Mouse (Mus musculus) limb, embryonic 13.5 days (tissue): ENCODE measurements around the gene Rap1gap2. TPM values are rescaled to one million over a fixed set of nuclear protein-coding genes. Genes with fewer than 3 reads are reported as not detected.

ENCODE experiments used
- ATAC-seq: fragments of 200-750 bp; cut with Nextera tagmentation; 2 replicates; pipeline ENCODE4 v1.8.0; 2017; ENCODE audit warnings: low read depth, moderate number of reproducible peaks, moderate TSS enrichment; ENCODE audit not compliant: low FRiP score
- H3K27ac ChIP-seq: fragments of 300-500 bp; sonication (generic); 2 replicates; pipeline ENCODE4 v1.5.1; 2015; ENCODE audit warnings: inconsistent platforms, mild to moderate bottlenecking, moderate library complexity
- H3K27me3 ChIP-seq: fragments of 300-500 bp; sonication (generic); 2 replicates; pipeline ENCODE4 v1.6.1; 2015; ENCODE audit warnings: mild to moderate bottlenecking, inconsistent platforms
- H3K36me3 ChIP-seq: fragments of 300-500 bp; sonication (generic); 2 replicates; pipeline ENCODE4 v1.6.1; 2015; ENCODE audit warnings: inconsistent platforms, mild to moderate bottlenecking, moderate library complexity
- H3K4me1 ChIP-seq: fragments of 300-500 bp; sonication (generic); 2 replicates; pipeline ENCODE4 v1.6.1; 2015; ENCODE audit warnings: inconsistent platforms
- H3K4me2 ChIP-seq: fragments of 300-500 bp; sonication (generic); replicated peaks from 2 replicates; pipeline ENCODE4 v1.6.1; 2015; ENCODE audit warnings: inconsistent platforms, mild to moderate bottlenecking, moderate library complexity
- H3K4me3 ChIP-seq: fragments of 300-500 bp; sonication (generic); 2 replicates; pipeline ENCODE4 v1.5.1; 2015; ENCODE audit warnings: moderate library complexity, mild to moderate bottlenecking, inconsistent platforms
- H3K9ac ChIP-seq: fragments of 300-500 bp; sonication (generic); 2 replicates; pipeline ENCODE4 v1.6.1; 2015; ENCODE audit warnings: mild to moderate bottlenecking, inconsistent platforms
- H3K9me3 ChIP-seq: fragments of 300-500 bp; sonication (generic); 2 replicates; pipeline ENCODE4 v1.6.1; 2016; ENCODE audit warnings: inconsistent platforms
- WGBS: fragments of 180-500 bp; shearing (Covaris S2); methylation state at CpG from one replicate; pipeline ENCODE4 v1.1.7; 2015; 5-methylcytosine and 5-hydroxymethylcytosine counted together
- polyA plus RNA-seq: library from polyadenylated mRNA; unstranded; fragments of >200 nt; fragmentation: Nextera tagmentation; extraction: Ambion mirVana; gene quantifications from 2 replicates; pipeline ENCODE4 v1.2.1, GENCODE M21; 2015

Gene Rap1gap2
- polyA plus RNA-seq, 1 experiment from 2014 or later = 1.2 TPM

GRCm38 (mm10) chr11:74526180-74527158 lies 84.2 kb downstream of the Rap1gap2 start:
- WGBS = 13% methylated on average over 18 of the region's 18 CpGs
- Histone ChIP-seq H3K27ac (no peak overlapping the region; the same call in 1 of the 2 replicates), H3K4me3 (peak overlapping the region; percentile 27), H3K9me3 (no peaks in the 10 kb centered on the region), H3K9ac (0 out of 2 replicates have a peak overlapping the region, but pooled peaks have one; percentile 14), H3K36me3 (no peaks in the 10 kb centered on the region), H3K27me3 (peaks cover 61% of the 10 kb centered on the region), H3K4me2 (peak overlapping the region; percentile 60), H3K4me1 (peaks cover 37% of the 10 kb centered on the region)
- no peak for ATAC-seq

GRCm38 (mm10) chr11:74525605-74526004 lies 85.1 kb downstream of the Rap1gap2 start:
- H3K4me2 ChIP-seq = no peak overlapping the region

DNA sequence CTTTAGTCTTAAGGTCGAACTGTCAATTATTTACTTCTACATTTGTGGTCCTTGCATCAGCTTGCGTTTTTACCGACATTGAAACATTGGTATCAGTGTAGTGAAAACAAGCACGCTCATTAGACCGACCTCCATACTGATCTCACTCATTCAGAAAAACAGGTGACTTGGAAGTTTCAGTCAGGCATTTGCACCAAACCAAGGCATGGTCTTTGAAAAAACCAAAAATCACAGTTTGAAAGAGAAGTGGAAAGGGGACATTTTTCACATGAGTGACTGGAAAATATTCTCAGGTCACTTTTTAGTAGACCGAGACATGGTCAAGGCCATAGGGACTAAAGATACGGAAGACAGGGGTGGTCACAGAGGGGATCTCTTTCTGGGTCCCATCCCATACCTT lies 85.5 kb downstream of the Rap1gap2 start:
- peaks cover 38% of the 10 kb centered on the region for H3K4me1 ChIP-seq
- 90% methylated on average over 7 of the region's 7 CpGs for WGBS
- H3K36me3 ChIP-seq = no peaks in the 10 kb centered on the region
- no peak overlapping the region for H3K9ac ChIP-seq
- no peak overlapping the region for H3K4me3 ChIP-seq
- no peaks in the 10 kb centered on the region for H3K9me3 ChIP-seq
- ATAC-seq = no peak
- no peak overlapping the region for H3K27ac ChIP-seq
- H3K27me3 ChIP-seq = peaks cover 68% of the 10 kb centered on the region
- H3K4me2 ChIP-seq = no peak overlapping the region

More at GRCm38 (mm10) chr11:74525605-74526004, 85.1 kb downstream of the Rap1gap2 start:
- Histone ChIP-seq H3K36me3 (no peaks in the 10 kb centered on the region), H3K27me3 (peaks cover 65% of the 10 kb centered on the region), H3K27ac (no peak overlapping the region), H3K4me1 (peaks cover 38% of the 10 kb centered on the region), H3K4me3 (no peak overlapping the region), H3K9ac (no peak overlapping the region), H3K9me3 (no peaks in the 10 kb centered on the region)
- 65% methylated on average over 9 of the region's 9 CpGs for WGBS
- no peak for ATAC-seq

- Histone ChIP-seq H3K9me3 (no peaks in the 10 kb centered on the region), H3K4me3 (no peak overlapping the region), H3K36me3 (no peaks in the 10 kb centered on the region), H3K9ac (no peak overlapping the region), H3K27ac (no peak overlapping the region), H3K4me1 (peaks cover 38% of the 10 kb centered on the region), H3K4me2 (0 out of 2 replicates have a peak overlapping the region, but pooled peaks have one; percentile 1), H3K27me3 (peaks cover 71% of the 10 kb centered on the region)
- WGBS = 49% methylated on average over 9 of the region's 9 CpGs
- ATAC-seq = peak; percentile 38; the same call in 1 of the 2 replicates
These were observed 86.4 kb downstream of the Rap1gap2 start for GRCm38 (mm10) chr11:74524050-74524965.

- no peaks in the 10 kb centered on the region for H3K36me3 ChIP-seq
- H3K9ac ChIP-seq = 0 out of 2 replicates have a peak overlapping the region, but pooled peaks have one; percentile 74
- no peaks in the 10 kb centered on the region for H3K9me3 ChIP-seq
- WGBS = 2% methylated on average over 30 of the region's 30 CpGs
- H3K4me3 ChIP-seq = peak overlapping the region; percentile 69
- H3K27ac ChIP-seq = no peak overlapping the region
- H3K4me1 ChIP-seq = peaks cover 38% of the 10 kb centered on the region
- ATAC-seq = no peak
- peaks cover 71% of the 10 kb centered on the region for H3K27me3 ChIP-seq
- H3K4me2 ChIP-seq = peak overlapping the region; percentile 95
These were observed 87.3 kb downstream of the Rap1gap2 start for GRCm38 (mm10) chr11:74523210-74523951.

GRCm38 (mm10) chr11:74522487-74523209 lies 88.1 kb downstream of the Rap1gap2 start:
- peak overlapping the region; percentile 74 for H3K9ac ChIP-seq
- ATAC-seq = peak; percentile 45

DNA sequence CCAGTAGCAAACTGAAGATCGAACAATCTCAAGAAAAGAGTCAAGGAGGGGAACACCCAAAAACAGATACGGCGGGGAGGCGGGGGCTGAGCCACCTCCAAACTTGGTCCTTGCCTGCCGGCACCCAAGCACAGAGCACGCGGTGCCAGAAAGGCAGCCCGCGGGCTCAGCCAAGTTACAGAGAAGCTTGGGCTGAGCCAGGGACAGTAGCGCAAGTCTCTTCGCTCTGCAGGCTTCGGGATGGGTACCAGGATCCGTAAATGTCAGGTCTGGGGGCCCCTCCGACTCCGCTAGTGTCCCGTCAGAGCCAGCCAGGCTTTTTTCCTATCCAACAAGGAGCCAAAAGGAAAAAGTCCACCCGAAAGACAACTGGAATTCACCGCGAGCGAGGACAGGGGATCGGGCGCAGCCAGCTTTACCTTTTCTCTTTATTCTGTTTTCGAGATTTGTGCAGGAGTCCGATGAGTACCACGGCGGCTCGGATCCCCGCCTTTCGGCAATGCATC lies 88.7 kb downstream of the Rap1gap2 start:
- H3K27me3 ChIP-seq = peaks cover 68% of the 10 kb centered on the region

More at GRCm38 (mm10) chr11:74522487-74523209, 88.1 kb downstream of the Rap1gap2 start:
- Histone ChIP-seq H3K4me2 (peak overlapping the region; percentile 95), H3K36me3 (no peaks in the 10 kb centered on the region), H3K27ac (no peak overlapping the region), H3K9me3 (no peaks in the 10 kb centered on the region), H3K4me3 (peak overlapping the region; percentile 69), H3K4me1 (peaks cover 36% of the 10 kb centered on the region), H3K27me3 (peaks cover 68% of the 10 kb centered on the region)
- under 1% methylated on average over 68 of the region's 87 CpGs for WGBS

GRCm38 (mm10) chr11:74520201-74520600 lies 90.5 kb downstream of the Rap1gap2 start:
- Histone ChIP-seq H3K36me3 (no peaks in the 10 kb centered on the region), H3K9me3 (no peaks in the 10 kb centered on the region), H3K27me3 (peaks cover 54% of the 10 kb centered on the region), H3K4me2 (no peak overlapping the region), H3K4me1 (peaks cover 25% of the 10 kb centered on the region), H3K9ac (no peak overlapping the region), H3K4me3 (no peak overlapping the region), H3K27ac (no peak overlapping the region)
- no peak for ATAC-seq
- WGBS = 87% methylated on average over 3 of the region's 3 CpGs

More for the DNA sequence above, 88.7 kb downstream of the Rap1gap2 start:
- Histone ChIP-seq H3K9ac (peak overlapping the region; percentile 74), H3K9me3 (no peaks in the 10 kb centered on the region), H3K4me2 (peak overlapping the region; percentile 95), H3K36me3 (no peaks in the 10 kb centered on the region), H3K4me3 (peak overlapping the region; percentile 69), H3K27ac (no peak overlapping the region), H3K4me1 (peaks cover 31% of the 10 kb centered on the region)
- no peak for ATAC-seq
- 2% methylated on average over 29 of the region's 29 CpGs for WGBS

- WGBS = 66% methylated on average over 5 of the region's 5 CpGs
- H3K4me3 ChIP-seq = no peak overlapping the region
- H3K9ac ChIP-seq = no peak overlapping the region
- ATAC-seq = no peak
- H3K9me3 ChIP-seq = no peaks in the 10 kb centered on the region
- H3K4me2 ChIP-seq = no peak overlapping the region
- H3K4me1 ChIP-seq = no peaks in the 10 kb centered on the region
- no peak overlapping the region for H3K27ac ChIP-seq
- H3K36me3 ChIP-seq = no peaks in the 10 kb centered on the region
- H3K27me3 ChIP-seq = peaks cover 17% of the 10 kb centered on the region
These were observed 94.6 kb downstream of the Rap1gap2 start for GRCm38 (mm10) chr11:74516112-74516511.

GRCm38 (mm10) chr11:74515046-74515445 lies 95.7 kb downstream of the Rap1gap2 start:
- H3K27me3 ChIP-seq = peaks cover 8% of the 10 kb centered on the region
- no peak overlapping the region for H3K4me3 ChIP-seq
- H3K4me2 ChIP-seq = no peak overlapping the region
- ATAC-seq = no peak
- 86% methylated on average over 3 of the region's 3 CpGs for WGBS
- no peak overlapping the region for H3K27ac ChIP-seq
- H3K9me3 ChIP-seq = no peaks in the 10 kb centered on the region
- H3K9ac ChIP-seq = no peak overlapping the region
- no peaks in the 10 kb centered on the region for H3K4me1 ChIP-seq
- H3K36me3 ChIP-seq = no peaks in the 10 kb centered on the region
